Mouse (Mus musculus) heart, adult 2 months (tissue): ENCODE measurements around the gene Zg16.
"Not testable (repeated sequence)": the region's sequence is repeated elsewhere in the genome, so short reads cannot be mapped to it uniquely, and the experiment has no call there.

Source experiments
- CTCF ChIP-seq: fragments of 200-600 bp; IDR thresholded peaks from 2 replicates; pipeline ENCODE4 v1.8.1; 2022; ENCODE audit warnings: antibody characterized with exemption, mild to moderate bottlenecking, moderate library complexity
- POLR2A ChIP-seq: fragments of 200-500 bp; IDR thresholded peaks from 2 replicates; pipeline ENCODE4 v1.6.1; 2011; ENCODE audit warnings: mild to moderate bottlenecking, low read depth, low read length, control low read depth; ENCODE audit not compliant: insufficient read depth

GRCm38 (mm10) chr7:127087278-127088010 is at the start of gene Zg16:
- TF ChIP-seq CTCF, POLR2A: not testable (repeated sequence)
